Mouse (Mus musculus): ENCODE measurements at regions not wholly inside any gene's neighbourhood (a gene's known extent, or its start where the extent isn't known, plus 50 kb on each side); places are given as distances from the start of the nearest gene placed in this dataset.

DNA sequence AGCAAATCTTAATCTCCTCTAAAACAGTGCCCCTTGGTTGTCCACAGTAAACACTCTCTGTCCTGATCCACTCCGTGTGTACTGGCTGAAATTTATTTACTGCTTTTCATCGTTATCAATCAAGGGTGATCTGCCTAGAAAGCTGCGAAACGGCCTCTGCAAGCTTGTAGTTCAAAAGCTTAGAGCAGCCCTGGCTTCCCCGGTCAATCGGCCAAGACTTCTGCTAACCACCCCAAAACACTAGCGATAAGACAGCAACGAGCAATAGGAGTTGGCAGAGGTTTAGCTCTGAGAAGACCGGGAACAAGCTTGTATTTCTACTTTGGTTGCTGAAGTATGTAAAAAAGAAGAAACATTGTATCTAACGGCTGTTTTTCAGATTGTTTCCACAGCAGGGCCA lies 201.8 kb downstream of the Sptssa start:
- no peak for DNase-seq (ENCODE audit: low spot score in 2 of 2)

DNA sequence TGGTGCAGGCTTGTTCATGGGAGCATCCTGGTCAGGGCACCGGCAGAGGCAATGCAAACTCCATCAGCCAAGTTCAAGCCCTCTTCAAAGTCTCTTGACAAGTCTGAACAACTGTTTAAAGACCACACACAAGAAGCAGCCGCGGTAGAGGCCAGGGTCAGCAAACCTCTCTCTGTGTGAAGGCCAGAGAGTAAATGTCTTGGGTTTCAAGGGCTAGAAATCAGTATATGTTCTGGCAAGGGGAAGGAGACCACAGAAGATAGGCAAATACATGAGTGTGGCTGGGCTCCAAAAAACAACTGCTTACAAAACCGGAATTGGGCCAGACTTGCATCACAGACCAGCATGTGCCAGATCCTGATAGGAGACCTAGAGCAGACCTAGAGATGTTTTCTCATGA lies 203.0 kb downstream of the Sptssa start:
- no peak for DNase-seq (ENCODE audit: low spot score in 2 of 2)

DNA sequence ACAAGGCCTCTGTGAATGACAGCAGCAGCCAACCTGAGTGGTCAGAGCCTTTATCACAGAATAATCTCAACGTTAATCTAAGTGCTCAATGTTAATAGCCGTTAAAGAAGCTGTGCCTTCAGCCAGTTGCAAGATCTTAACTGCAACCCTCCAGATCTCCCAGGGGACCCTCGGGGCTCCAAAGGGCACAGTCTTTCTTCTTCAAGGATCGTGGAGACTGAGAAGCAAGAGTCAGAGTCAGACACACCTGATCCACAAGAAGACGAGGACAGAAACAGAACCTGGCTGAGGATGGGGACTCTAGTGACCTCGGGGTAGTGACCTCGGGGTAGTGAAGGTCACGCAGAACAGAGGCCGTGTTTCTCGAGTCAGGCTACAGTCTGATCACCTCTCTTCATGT lies 206.0 kb downstream of the Sptssa start:
- no peak for DNase-seq (ENCODE audit: low spot score in 2 of 2)

DNA sequence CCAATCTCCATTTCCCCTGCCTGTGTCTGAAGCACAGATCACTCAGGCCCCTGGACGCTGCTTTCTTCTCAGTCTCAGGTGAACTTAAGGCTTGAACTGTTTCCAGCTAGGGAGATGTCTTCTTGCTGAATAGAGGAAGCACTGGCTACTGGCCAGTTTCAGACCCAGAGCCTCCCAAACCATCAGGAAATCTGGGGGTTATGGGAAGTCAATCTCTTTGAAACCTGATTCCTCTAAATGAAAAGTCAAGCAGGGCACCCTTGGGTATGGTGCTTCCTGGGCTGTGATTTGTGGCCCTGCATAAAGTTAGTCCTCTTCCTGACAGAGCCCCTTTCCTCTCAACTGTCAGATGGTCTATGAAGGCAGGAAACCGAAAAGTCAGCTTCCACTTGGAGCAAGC lies 208.2 kb downstream of the Sptssa start:
- DNase-seq (ENCODE audit: low spot score in 2 of 2), result no peak

DNA sequence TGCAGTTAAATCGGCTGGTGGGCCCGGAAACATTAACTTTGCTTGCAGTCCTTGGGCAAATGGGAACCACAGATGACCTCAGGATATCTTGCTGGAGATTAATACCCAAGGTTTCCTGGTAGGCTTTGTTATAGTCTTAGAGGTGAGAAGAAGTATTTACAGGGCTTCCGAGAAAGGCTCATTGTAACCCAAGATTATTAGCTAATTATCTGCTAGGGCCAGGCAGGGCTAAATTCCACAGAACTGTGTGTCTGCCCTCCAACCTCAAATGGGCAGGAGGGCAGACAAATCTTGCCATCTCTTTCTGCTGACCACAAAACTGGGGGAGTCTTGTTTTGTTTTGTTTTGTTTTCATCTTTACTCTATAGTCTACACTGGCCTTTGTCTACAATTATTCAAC lies 209.0 kb downstream of the Sptssa start:
- DNase-seq (ENCODE audit: low spot score in 2 of 2), result no peak

DNA sequence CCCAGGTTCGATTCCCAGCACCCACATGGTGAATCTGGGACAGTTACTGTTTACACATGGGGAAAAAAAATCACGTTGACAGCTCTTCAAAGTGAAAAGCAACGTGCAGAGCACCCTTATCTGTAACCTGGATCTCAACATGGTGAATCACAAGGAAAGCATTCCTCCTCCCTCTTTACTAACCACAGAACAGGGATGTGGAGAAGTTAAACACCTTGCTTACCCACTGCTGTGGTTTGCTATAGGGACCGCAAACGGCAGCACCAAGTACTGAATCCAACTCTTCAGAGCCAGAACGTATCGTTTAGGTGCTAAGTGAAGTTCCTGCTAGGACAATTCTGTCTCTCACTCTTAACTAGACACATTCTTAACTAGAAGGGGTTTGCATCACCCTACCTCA lies 210.0 kb downstream of the Sptssa start:
- no peak for DNase-seq (ENCODE audit: low spot score in 2 of 2)

DNA sequence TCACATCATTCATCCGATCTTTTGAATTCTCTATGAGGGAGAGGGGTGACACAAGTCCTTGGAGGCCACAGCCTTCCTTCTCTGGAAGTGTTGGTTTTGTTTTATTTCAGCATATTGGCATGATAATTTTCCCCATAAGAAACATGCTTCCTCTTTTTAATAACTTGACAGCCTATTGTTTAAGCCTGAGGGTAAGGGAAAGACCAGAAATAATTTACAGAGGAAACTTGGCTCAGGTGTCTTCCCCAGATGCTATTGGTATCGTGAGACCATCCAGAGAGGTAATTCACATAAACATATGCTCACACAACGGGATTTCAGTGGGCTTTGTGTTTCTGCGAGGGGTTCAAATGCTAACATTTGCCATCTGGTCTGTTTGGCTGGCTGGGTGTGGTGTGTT lies 212.0 kb downstream of the Sptssa start:
- no peak for DNase-seq (ENCODE audit: low spot score in 2 of 2)

DNA sequence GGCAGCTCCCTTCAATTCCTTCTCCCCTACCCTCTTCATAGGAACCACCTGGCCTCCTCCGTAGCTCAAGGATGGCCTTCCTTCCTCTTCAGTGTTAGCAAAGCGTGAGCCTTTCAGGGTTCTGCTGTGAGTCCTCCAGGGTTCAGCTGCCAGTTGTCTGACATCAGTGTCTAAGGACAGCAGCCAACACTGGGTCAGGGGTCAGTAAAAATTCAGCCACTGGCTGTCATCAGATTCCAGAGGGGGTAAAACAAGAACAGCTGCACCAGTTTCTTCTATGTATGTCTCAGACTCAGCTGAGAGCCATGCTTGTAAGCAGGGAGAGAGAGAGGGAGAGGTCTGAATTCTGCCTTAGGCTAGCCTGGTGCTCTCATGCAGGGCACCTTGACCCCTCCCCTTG lies 213.1 kb downstream of the Sptssa start:
- peak in 1 of 2 experiments; percentile 50 for DNase-seq (ENCODE audit: low spot score in 2 of 2)

DNA sequence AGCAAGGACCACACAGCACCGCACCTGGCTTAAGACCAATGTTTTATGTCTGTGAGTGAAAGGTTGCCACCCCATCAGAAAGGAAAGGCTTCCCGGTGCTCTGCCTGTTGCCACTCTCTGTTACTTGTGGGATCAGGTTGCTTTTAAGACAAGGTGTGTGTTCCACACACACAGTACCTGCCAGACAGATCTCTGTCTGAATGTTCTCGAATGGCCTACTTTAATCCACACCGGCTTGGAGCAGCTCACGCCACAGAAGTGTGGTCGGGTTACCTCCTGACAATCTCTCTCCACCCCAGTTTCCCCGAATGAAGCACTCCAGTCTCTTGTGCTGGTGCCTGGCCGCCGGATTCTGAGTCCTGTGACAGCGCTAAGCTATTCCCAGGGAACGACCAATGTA lies 214.0 kb downstream of the Sptssa start:
- DNase-seq (ENCODE audit: low spot score in 2 of 2), result no peak

DNA sequence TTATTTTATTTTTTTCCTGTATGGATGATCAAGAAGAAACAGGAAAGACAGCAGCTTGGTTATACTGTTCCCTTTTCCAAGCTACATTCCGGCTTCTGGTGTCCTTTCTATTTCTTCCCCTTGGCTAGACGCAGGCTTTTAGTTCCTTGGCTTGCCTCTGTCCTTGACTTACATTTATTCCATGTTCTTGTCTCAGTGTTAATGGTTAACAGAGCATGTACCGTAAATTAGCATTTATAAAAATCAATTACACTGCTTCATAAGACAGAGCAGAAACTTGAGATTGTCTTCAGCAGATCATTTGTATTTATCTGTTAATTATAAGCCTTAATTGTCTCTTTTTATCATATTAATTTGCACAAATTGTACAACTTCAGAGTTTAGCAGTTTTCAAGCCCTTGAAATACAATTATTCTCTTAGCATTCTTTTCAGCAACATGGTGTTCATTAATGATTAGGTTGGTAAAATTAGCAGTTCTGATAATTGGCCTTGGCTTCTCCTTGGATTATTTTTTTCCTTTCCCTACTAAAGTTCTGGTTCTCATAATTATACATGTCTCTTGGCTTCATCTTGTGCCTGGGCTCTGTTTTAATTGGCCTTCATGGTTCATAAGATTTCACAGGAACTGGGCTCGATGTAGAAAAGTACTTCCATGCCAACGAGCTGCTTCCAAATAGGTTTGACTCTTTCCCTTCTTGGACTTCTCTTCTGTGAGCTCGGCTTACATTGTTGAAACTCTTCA lies 215.4 kb downstream of the Sptssa start:
- no peak for DNase-seq (ENCODE audit: low spot score in 2 of 2)

DNA sequence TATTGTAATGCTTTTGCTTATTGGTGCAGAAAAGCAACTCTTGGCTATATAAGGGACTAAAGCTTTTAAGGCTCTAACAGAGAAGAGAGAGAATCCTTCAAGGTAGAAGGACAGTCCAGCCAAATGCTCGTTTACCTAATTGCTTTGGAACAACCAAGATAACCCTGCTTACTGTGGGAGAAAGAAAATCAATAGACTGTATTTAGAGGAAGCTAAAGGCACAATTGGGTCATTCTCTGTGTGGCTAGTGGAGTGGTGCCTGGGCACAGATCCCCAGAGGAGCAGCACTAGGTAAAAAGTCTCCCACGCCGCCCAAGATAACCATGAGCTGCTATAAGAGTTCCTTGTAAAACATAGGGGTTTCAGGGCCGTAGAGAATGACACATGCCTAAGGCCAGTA lies 217.6 kb downstream of the Sptssa start:
- no peak for DNase-seq (ENCODE audit: low spot score in 2 of 2)

DNA sequence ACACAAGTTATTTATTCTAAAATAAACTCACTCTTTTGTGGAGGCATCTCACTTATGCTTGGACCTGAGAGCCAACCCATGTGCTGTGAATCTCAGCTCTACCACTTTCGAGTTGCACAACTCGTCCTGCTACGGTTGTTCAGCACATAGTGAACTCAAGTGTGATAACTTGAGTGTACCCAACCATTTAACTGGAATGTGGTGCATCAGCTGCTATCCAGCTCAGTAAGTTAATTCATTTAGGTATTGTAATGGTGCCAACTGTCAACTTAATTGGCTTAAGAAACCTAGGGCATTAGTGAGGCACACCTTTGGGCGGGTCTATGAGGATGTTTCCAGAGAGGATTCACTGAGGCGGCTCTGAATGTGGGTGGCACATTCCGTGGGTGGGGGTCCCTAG lies 221.6 kb upstream of the Egln3 start:
- DNase-seq (ENCODE audit: low spot score in 2 of 2), result no peak

DNA sequence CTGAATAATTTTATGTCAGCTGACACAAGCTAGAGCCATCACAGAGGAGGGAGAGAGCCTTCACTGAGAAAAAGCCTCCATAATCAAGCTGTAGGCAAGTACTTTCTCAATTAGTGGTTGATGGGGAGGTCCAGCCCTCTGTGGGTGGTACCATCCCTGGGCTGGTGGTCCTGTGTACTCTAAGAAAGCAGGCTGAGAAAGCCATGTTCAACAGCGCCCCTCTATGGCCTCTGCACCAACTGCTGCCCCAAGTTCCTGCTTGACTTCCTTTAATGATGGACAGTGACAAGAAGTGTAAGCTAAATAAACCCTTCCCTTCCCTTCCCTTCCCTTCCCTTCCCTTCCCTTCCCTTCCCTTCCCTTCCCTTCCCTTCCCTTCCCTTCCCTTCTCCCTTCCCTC lies 211.2 kb upstream of the Egln3 start:
- no peak for DNase-seq (ENCODE audit: low spot score in 2 of 2)

DNA sequence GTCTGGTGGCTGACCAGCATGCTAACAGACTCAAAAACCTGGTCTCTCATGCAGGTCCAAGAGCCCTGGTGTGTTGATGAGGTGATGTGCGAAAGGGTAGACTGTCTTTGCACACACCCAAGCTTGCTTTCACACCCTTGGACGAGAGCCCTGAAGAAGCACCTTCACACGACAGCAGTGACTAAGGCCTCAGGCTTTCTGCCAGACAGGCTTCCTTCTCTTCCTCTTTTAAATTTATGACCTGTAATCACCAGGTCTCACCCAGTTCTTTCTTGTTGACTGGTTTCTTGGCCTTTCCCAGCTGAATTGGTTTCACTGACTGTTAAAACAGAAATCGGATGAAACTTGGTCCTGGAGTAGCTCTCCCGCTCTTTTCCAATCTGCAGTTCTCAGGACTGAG lies 210.5 kb upstream of the Egln3 start:
- no peak for DNase-seq (ENCODE audit: low spot score in 2 of 2)

DNA sequence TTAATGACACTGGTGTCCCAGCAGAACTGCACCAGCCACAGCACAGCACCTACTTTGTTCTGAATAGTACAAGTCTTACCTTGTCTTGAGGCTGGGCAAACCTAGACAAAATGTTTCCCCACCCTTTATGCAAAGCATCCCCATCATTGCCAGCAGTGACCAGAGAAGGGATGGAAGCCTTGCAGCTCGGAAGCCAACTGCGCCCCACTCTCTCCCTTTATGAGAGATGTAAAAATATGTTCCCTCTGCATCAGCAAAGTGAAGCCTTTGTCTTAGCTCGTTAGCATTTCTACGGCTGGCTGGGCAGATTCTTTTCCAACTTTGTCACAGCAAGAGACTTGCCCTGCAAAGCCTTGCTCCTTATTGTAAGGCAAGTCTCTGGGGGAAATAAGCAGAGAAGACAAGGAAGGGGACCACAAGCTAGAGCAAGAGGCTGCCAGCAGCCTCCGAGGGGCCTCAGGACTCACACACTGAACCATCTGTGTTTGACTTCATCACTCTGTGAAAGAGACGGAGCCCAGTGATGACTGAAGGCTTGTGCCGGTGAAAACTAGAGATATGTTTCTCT lies 206.5 kb upstream of the Egln3 start:
- no peak for DNase-seq (ENCODE audit: low spot score in 2 of 2)

DNA sequence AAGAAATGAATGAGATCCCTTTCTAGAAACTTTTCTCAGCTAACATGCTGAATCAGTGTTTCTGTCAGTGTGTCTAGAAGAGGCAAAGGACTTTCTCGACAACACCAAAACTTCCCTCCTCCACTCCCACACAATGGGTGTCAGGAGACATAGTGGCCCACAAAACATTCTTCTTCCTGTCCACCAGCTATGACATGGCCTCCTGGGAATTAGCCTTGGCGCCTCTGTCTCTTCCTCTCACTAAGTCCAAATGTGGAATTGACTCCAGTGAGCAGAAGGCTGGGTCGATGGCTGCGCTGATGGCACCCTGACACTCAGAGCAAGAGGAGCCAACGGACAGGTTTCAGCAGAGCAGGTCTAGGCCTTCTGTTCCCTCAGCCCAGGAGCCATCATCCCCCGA lies 205.2 kb upstream of the Egln3 start:
- DNase-seq (ENCODE audit: low spot score in 2 of 2), result no peak

DNA sequence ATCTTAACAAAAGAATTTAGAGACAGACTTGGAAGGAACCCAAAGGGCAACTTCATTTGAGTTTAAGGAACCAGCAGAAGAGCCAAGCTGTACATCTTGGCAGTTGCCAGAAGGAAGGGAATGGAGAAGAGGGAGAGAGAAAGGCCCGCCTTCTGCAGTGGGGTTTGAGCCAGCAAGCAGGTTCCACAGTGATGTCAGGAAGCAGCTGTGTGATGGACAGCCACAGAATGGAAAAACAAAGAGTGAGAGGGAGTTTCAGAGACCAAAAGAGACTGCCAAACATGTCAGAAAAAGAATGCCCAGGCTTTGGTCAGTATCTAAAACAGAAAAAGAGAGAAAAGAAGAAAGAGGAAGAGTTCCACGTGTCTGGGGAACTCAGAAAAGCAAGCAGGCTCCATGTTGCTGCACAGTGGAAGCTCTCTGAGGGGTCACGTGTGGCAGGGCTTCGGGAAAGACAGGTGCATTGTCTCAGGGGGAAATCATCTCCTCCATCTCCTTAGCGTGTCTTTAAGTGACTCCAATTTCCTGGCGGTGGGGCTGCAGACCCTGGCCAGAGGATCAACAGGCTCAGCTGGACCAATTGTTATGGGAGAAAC lies 203.7 kb upstream of the Egln3 start:
- DNase-seq (ENCODE audit: low spot score in 2 of 2), result no peak

DNA sequence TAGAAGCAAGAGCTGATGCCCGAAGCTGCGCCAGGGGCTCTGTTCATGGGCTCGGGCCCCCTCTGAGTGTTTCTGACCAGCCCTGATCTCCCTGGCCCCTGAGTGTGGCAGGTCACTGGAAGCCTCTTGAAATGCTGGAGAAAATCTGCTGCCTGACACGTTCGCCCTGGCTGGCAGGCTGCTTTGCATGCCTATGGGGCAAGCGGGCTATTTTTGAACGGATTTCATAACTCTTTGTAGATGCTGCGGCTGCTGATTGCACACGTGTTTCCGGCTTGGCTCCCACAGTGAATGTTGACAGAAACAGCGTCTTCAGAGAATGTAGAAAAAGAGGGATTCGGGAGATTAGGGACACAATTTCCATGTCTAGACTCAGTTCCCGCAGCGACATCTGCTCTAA lies 201.4 kb upstream of the Egln3 start:
- DNase-seq (ENCODE audit: low spot score in 2 of 2), result peak in 1 of 2 experiments; percentile 40

DNA sequence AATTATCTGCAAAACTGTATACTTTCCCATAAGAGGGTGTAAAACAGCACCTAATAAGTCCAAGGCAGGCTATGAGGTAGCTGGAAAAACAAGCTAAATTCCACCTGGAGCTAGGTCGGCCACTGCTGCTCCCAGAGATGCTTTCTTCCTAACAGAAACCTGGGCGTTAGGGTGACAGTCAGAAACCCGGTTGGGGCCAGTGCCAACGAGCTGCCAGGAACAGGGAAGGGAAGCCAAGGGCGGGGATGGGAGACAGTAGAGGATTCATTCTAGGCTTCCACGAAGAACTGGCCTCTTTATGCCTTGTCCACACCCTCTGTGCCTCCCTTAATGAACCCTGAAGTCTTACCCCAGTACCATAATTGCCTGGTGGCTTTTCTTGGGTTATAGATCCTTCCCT lies 198.9 kb upstream of the Egln3 start:
- no peak for DNase-seq (ENCODE audit: low spot score in 2 of 2)

DNA sequence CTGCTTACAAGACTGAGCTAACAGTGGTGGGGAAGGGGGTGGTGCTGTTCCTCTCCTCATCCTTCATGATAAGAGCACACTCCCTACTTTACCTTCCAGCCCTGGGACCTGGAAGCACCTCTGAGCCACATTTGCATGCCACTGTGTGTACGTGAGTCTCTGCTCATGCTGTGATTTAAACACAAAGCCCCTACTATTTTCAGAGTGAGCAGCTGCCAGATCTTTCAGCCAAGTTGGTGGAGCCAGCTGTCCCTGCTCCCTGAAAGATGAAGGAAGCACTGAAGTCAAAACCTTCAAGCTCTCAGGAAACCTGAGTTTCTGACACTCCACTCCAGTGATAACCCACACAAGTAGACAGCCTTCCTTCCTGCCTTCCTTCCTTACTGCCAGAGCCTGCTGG lies 198.0 kb upstream of the Egln3 start:
- no peak for DNase-seq (ENCODE audit: low spot score in 2 of 2)

DNA sequence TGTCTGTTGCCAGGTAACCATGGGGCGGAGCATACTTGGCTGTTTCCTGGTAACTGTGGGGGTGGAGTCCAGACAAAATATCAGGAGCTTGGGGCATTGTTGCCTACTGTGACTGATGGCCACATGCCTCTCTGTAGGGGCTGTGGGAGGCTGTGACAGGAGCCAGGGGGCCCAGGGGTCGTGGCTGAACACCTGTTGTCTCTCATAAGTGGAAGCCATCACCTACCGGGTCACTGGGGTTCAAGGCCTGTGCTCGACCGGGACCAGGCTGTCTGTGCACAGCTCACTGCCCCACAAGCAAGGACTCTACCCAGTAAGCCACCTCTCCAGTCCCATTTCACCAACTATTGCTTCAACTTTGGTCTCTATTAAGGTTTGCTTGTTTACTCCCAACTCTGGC lies 196.4 kb upstream of the Egln3 start:
- no peak for DNase-seq (ENCODE audit: low spot score in 2 of 2)

DNA sequence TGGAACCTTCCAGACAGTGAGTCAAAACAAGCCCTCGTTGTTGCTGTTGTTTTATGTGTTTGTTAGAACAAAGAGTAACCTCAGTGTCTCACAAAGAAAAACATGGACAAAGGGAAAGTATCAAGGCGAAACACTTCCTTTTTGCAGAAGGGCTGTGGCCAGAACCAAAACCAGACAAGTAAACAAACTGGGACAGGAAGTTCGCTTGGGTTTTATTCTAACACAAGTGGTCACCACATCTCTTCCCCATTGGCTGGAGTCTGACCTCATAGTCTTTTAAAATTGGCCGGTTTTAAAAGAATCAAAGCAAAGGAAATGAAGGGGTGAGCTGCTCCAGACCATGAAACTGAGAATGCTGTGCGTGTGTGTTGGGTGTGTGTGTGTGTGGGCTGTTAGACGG lies 194.4 kb upstream of the Egln3 start:
- no peak for DNase-seq (ENCODE audit: low spot score in 2 of 2)

DNA sequence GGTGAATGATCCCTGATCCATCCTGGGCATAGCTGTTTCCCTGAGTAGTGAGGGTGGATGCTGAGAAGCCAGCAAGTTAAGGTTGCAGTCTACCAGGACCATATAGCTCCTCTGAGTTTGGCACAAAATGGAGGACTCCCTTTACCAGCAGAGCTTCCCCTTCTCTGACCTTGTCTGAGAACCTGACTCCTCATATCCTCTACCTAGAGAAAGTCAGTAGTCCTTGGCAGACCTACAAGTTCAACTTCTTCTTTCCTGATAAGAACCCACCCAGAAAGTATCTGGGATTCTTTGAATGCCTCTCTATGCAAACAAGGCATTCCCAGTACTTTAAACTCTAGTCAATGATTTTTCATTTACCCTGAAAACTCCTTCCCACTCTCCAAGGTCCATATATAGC lies 193.3 kb upstream of the Egln3 start:
- no peak for DNase-seq (ENCODE audit: low spot score in 2 of 2)

Data from gastrocnemius, postnatal 4 days (tissue).